Mouse (Mus musculus) activated CD4-positive, CD25-positive, alpha-beta regulatory T cell, adult 4 months (primary cell): ENCODE data around the gene Yju2. TPM values are rescaled to one million over a fixed set of nuclear protein-coding genes. Genes with fewer than 3 reads are reported as not detected.
"Not testable (repeated sequence)": the region's sequence is repeated elsewhere in the genome, so short reads cannot be mapped to it uniquely, and the experiment has no call there.

Experiments used
- ATAC-seq: one replicate; pipeline ENCODE4 v1.8.0; 2017
- polyA plus RNA-seq, 2 experiments: library from polyadenylated mRNA; unstranded; fragments of 100-300 nt; shearing (Covaris generic); gene quantifications; one replicate each; pipeline ENCODE4 v1.2.1; 2017

The Yju2 gene
- polyA plus RNA-seq: 10 to 100 TPM; 26.9 to 30.2 TPM

GRCm38 (mm10) chr17:55958918-55959728 is at the start of gene Yju2:
Yju2 (plus strand) TSS chr17:55959099.
- ATAC-seq: peak; percentile 93

- peak; percentile 83 for ATAC-seq
Measured at GRCm38 (mm10) chr17:55931553-55932502, 27.1 kb upstream of the Yju2 start.

GRCm38 (mm10) chr17:55932635-55933034 is 26.3 kb upstream of the Yju2 start:
- no peak for ATAC-seq

- ATAC-seq: no peak
Measured at GRCm38 (mm10) chr17:55933191-55933590, 25.7 kb upstream of the Yju2 start.

GRCm38 (mm10) chr17:55944387-55944865 is 14.5 kb upstream of the Yju2 start:
- ATAC-seq: not testable (repeated sequence)

GRCm38 (mm10) chr17:55944866-55945682 is 13.8 kb upstream of the Yju2 start:
- peak; percentile 94 for ATAC-seq

- no peak for ATAC-seq
Measured at GRCm38 (mm10) chr17:55945696-55946095, 13.2 kb upstream of the Yju2 start.

GRCm38 (mm10) chr17:55948647-55949046 is 10.3 kb upstream of the Yju2 start:
- no peak for ATAC-seq

GRCm38 (mm10) chr17:55949400-55949799 is 9.5 kb upstream of the Yju2 start, which contains the start of gene Zfp119b:
Zfp119b (minus strand) TSS chr17:55949500.
- ATAC-seq: no peak

GRCm38 (mm10) chr17:55950601-55951000 is 8.3 kb upstream of the Yju2 start:
- no peak for ATAC-seq

GRCm38 (mm10) chr17:55952041-55952440 is 6.9 kb upstream of the Yju2 start:
- no peak for ATAC-seq

GRCm38 (mm10) chr17:55952447-55953027 is 6.4 kb upstream of the Yju2 start, which contains the start of gene Ebi3:
Ebi3 (plus strand) TSS chr17:55952640.
- peak; percentile 65 for ATAC-seq

GRCm38 (mm10) chr17:55953751-55954150 is 5.1 kb upstream of the Yju2 start:
- ATAC-seq: no peak

GRCm38 (mm10) chr17:55954229-55954628 is 4.7 kb upstream of the Yju2 start:
- no peak for ATAC-seq

- no peak for ATAC-seq
Measured at GRCm38 (mm10) chr17:55956129-55956528, 2.8 kb upstream of the Yju2 start.

- ATAC-seq: no peak
Measured at GRCm38 (mm10) chr17:55956591-55956990, 2.3 kb upstream of the Yju2 start.

- no peak for ATAC-seq
Measured at GRCm38 (mm10) chr17:55957168-55957567, 1.7 kb upstream of the Yju2 start.

- ATAC-seq: no peak
Measured at GRCm38 (mm10) chr17:55957726-55958583, 944 bp upstream of the Yju2 start.

- ATAC-seq: no peak
Measured at GRCm38 (mm10) chr17:55958584-55958886, 364 bp upstream of the Yju2 start.

- no peak for ATAC-seq
Measured at GRCm38 (mm10) chr17:55959946-55960740, 1.2 kb downstream of the Yju2 start.
